Mouse (Mus musculus): Measurements from ENCODE around the gene Btrc.
"Not testable (repeated sequence)": the region's sequence is repeated elsewhere in the genome, so short reads cannot be mapped to it uniquely, and the experiment has no call there.

DNA sequence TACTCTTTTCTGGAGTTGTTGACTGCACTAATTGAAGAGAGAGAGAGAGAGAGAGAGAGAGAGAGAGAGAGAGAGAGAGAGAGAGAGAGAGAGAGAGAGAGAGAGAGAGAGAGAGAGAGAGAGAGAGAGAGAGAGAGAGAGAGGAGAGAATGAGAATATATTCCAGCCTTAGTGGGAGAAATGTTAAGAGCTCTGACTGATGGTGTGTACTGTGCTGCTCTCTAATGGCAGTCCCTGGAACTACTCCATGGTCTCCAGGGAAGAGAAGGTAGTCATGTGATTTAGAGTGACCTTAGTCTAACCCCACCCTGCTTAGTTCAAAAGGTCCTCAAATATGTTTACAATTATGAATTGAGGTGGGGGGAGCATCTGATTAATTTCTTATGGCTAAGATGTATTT lies 72.5 kb downstream of the Btrc start:
- not testable (repeated sequence) for TF ChIP-seq GATA1 (IDR thresholded peaks at IDR 0.05; ENCODE audit: borderline replicate concordance, low read length); FLI1 (IDR thresholded peaks at IDR 0.05; ENCODE audit: low read length)
